Mouse (Mus musculus): ENCODE measurements at regions not wholly inside any gene's neighbourhood (a gene's known extent, or its start where the extent isn't known, plus 50 kb on each side); places are given as distances from the start of the nearest gene placed in this dataset.
"Not testable (repeated sequence)": the region's sequence is repeated elsewhere in the genome, so short reads cannot be mapped to it uniquely, and the experiment has no call there.

GRCm38 (mm10) chr14:19217916-19218315, 200.8 kb downstream of the Gm21738 start:
- ATAC-seq (replicated peaks in 1 of 2; ENCODE audit: insufficient read depth in 1 of 2, low FRiP score in 2 of 2, low TSS enrichment in 1 of 2, low read depth in 1 of 2, poor library complexity in 2 of 2, severe bottlenecking in 2 of 2): not testable (repeated sequence)

GRCm38 (mm10) chr14:19208507-19208906, 210.2 kb downstream of the Gm21738 start:
- peak; percentile 71 to 88 for ATAC-seq (replicated peaks in 1 of 2; ENCODE audit: insufficient read depth in 1 of 2, low FRiP score in 2 of 2, low TSS enrichment in 1 of 2, low read depth in 1 of 2, poor library complexity in 2 of 2, severe bottlenecking in 2 of 2)

- ATAC-seq (replicated peaks in 1 of 2; ENCODE audit: insufficient read depth in 1 of 2, low FRiP score in 2 of 2, low TSS enrichment in 1 of 2, low read depth in 1 of 2, poor library complexity in 2 of 2, severe bottlenecking in 2 of 2): peak; percentile 58 to 74; a peak in 3 of 4 replicates
Measured at GRCm38 (mm10) chr14:19180203-19180602, 238.5 kb downstream of the Gm21738 start.

GRCm38 (mm10) chr14:19178060-19178459, 240.7 kb downstream of the Gm21738 start:
- peak; percentile 88 for ATAC-seq (replicated peaks in 1 of 2; ENCODE audit: insufficient read depth in 1 of 2, low FRiP score in 2 of 2, low TSS enrichment in 1 of 2, low read depth in 1 of 2, poor library complexity in 2 of 2, severe bottlenecking in 2 of 2)

GRCm38 (mm10) chr14:19175288-19175687, 243.4 kb downstream of the Gm21738 start:
- ATAC-seq (replicated peaks in 1 of 2; ENCODE audit: insufficient read depth in 1 of 2, low FRiP score in 2 of 2, low TSS enrichment in 1 of 2, low read depth in 1 of 2, poor library complexity in 2 of 2, severe bottlenecking in 2 of 2): peak; percentile 54 to 57

GRCm38 (mm10) chr14:19170300-19171022, 248.3 kb downstream of the Gm21738 start:
- not testable (repeated sequence) for ATAC-seq (replicated peaks in 1 of 2; ENCODE audit: insufficient read depth in 1 of 2, low FRiP score in 2 of 2, low TSS enrichment in 1 of 2, low read depth in 1 of 2, poor library complexity in 2 of 2, severe bottlenecking in 2 of 2)

GRCm38 (mm10) chr14:19166821-19167220, 251.9 kb downstream of the Gm21738 start:
- no peak for ATAC-seq (replicated peaks in 1 of 2; ENCODE audit: insufficient read depth in 1 of 2, low FRiP score in 2 of 2, low TSS enrichment in 1 of 2, low read depth in 1 of 2, poor library complexity in 2 of 2, severe bottlenecking in 2 of 2)

GRCm38 (mm10) chr14:19139875-19140274, 245.8 kb upstream of the Ube2e2 start:
- ATAC-seq (replicated peaks in 1 of 2; ENCODE audit: insufficient read depth in 1 of 2, low FRiP score in 2 of 2, low TSS enrichment in 1 of 2, low read depth in 1 of 2, poor library complexity in 2 of 2, severe bottlenecking in 2 of 2): not testable (repeated sequence)

GRCm38 (mm10) chr14:19131532-19131931, 237.5 kb upstream of the Ube2e2 start:
- no peak for ATAC-seq (replicated peaks in 1 of 2; ENCODE audit: insufficient read depth in 1 of 2, low FRiP score in 2 of 2, low TSS enrichment in 1 of 2, low read depth in 1 of 2, poor library complexity in 2 of 2, severe bottlenecking in 2 of 2)
